Mouse (Mus musculus) spleen, adult 2 months (tissue): Measurements from ENCODE around the gene Enpp6.

Experiments used
- CTCF ChIP-seq: fragments of 200-500 bp; IDR thresholded peaks from 2 replicates; pipeline ENCODE4 v1.5.1; 2011; ENCODE audit warnings: mild to moderate bottlenecking, inconsistent platforms; ENCODE audit not compliant: insufficient read depth, insufficient read length, insufficient replicate concordance; ENCODE audit errors: extremely low read depth
- POLR2A ChIP-seq: fragments of 200-500 bp; IDR thresholded peaks from 2 replicates; pipeline ENCODE4 v1.6.1; 2011; ENCODE audit warnings: low read depth, low read length, inconsistent platforms

DNA sequence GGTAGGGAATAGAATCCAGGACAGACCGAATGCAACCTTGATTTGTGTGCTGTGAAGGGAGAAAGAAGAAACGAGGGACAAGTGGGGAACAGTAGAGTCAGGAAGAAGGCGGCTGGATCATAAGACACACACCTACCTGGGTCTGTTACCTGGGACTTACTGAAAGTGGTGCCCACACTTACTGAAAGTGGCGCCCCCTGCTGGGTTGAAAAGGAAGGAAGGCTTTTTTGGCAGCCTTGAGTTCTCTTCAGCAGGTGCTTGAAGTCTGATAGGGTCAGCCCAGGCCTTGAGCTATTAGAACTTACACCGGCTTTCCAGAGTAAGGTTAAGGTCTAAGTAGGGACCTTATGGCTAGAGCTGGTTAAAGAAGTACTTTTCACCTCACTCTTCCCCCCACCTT, 40.5 kb upstream of the Enpp6 start:
- TF ChIP-seq CTCF (peak; percentile 59; the same call in 1 of the 2 replicates), POLR2A (no peak)
